Mouse (Mus musculus): ENCODE measurements at regions not wholly inside any gene's neighbourhood (a gene's known extent, or its start where the extent isn't known, plus 50 kb on each side); places are given as distances from the start of the nearest gene placed in this dataset.

GRCm38 (mm10) chr2:11113191-11113590 lies 58.7 kb upstream of the Prkcq start:
- H3ac ChIP-seq (ENCODE audit: control insufficient read depth, insufficient read length), result no peak overlapping the region
- peaks cover 8% of the 10 kb centered on the region for H3K27me3 ChIP-seq (ENCODE audit: control insufficient read depth, insufficient read depth, insufficient read length)
- H3K79me2 ChIP-seq (ENCODE audit: control insufficient read depth, insufficient read depth), result no peaks in the 10 kb centered on the region
- H3K36me3 ChIP-seq (ENCODE audit: control insufficient read depth, insufficient read depth), result no peaks in the 10 kb centered on the region
- H3K4me2 ChIP-seq (ENCODE audit: low read depth), result no peak overlapping the region
- TF ChIP-seq MAX (IDR thresholded peaks at IDR 0.05; ENCODE audit: low read depth) (no peak), MYOD1 (IDR thresholded peaks at IDR 0.05; ENCODE audit: control insufficient read depth in 1 of 3, insufficient read length in 2 of 3, low read depth in 2 of 3) (no peak), E2F4 (IDR thresholded peaks at IDR 0.05; ENCODE audit: insufficient read depth) (no peak), SRF (IDR thresholded peaks at IDR 0.05; ENCODE audit: control insufficient read depth, insufficient read length, low read depth) (no peak), MYOG (IDR thresholded peaks at IDR 0.05; ENCODE audit: control insufficient read depth in 1 of 3, insufficient read depth in 1 of 3, insufficient read length in 2 of 3, low read depth in 2 of 3) (no peak), POLR2A (IDR thresholded peaks at IDR 0.05; ENCODE audit: insufficient read length, low read depth) (no peak), CEBPB (IDR thresholded peaks at IDR 0.05; ENCODE audit: insufficient read depth, poor library complexity, severe bottlenecking) (no peak), REST (IDR thresholded peaks at IDR 0.05; ENCODE audit: insufficient read depth, insufficient read length) (no peak), TCF12 (IDR thresholded peaks at IDR 0.05; ENCODE audit: insufficient read depth, poor library complexity, severe bottlenecking) (no peak), USF1 (IDR thresholded peaks at IDR 0.05; ENCODE audit: low read depth) (no peak), TCF3 (IDR thresholded peaks at IDR 0.05; ENCODE audit: insufficient read length, low read depth) (no peak), POLR2AphosphoS2 (IDR thresholded peaks at IDR 0.05; ENCODE audit: insufficient read length, low read depth) (no peak)
- no peak overlapping the region for H3K4me3 ChIP-seq

GRCm38 (mm10) chr2:11118625-11119024 lies 53.3 kb upstream of the Prkcq start:
- Histone ChIP-seq H3K4me3 (no peak overlapping the region), H3K4me2 (ENCODE audit: low read depth) (no peak overlapping the region), H3K36me3 (ENCODE audit: control insufficient read depth, insufficient read depth) (no peaks in the 10 kb centered on the region), H3K79me2 (ENCODE audit: control insufficient read depth, insufficient read depth) (no peaks in the 10 kb centered on the region), H3ac (ENCODE audit: control insufficient read depth, insufficient read length) (no peak overlapping the region), H3K27me3 (ENCODE audit: control insufficient read depth, insufficient read depth, insufficient read length) (peaks cover 8% of the 10 kb centered on the region)
- no peak for TF ChIP-seq TCF12 (IDR thresholded peaks at IDR 0.05; ENCODE audit: insufficient read depth, poor library complexity, severe bottlenecking)
- no peak for TF ChIP-seq USF1 (IDR thresholded peaks at IDR 0.05; ENCODE audit: low read depth)
- no peak for TF ChIP-seq POLR2A (IDR thresholded peaks at IDR 0.05; ENCODE audit: insufficient read length, low read depth)
- TF ChIP-seq MYOD1 (IDR thresholded peaks at IDR 0.05; ENCODE audit: control insufficient read depth in 1 of 3, insufficient read length in 2 of 3, low read depth in 2 of 3), result no peak
- no peak for TF ChIP-seq E2F4 (IDR thresholded peaks at IDR 0.05; ENCODE audit: insufficient read depth)
- no peak for TF ChIP-seq POLR2AphosphoS2 (IDR thresholded peaks at IDR 0.05; ENCODE audit: insufficient read length, low read depth)

- Histone ChIP-seq H3ac (ENCODE audit: control insufficient read depth, insufficient read length) (no peak overlapping the region), H3K27me3 (ENCODE audit: control insufficient read depth, insufficient read depth, insufficient read length) (peaks cover 8% of the 10 kb centered on the region), H3K4me3 (no peak overlapping the region), H3K4me2 (ENCODE audit: low read depth) (no peak overlapping the region), H3K36me3 (ENCODE audit: control insufficient read depth, insufficient read depth) (no peaks in the 10 kb centered on the region), H3K79me2 (ENCODE audit: control insufficient read depth, insufficient read depth) (no peaks in the 10 kb centered on the region)
- no peak for TF ChIP-seq TCF12 (IDR thresholded peaks at IDR 0.05; ENCODE audit: insufficient read depth, poor library complexity, severe bottlenecking)
- no peak for TF ChIP-seq TCF3 (IDR thresholded peaks at IDR 0.05; ENCODE audit: insufficient read length, low read depth)
- no peak for TF ChIP-seq MYOG (IDR thresholded peaks at IDR 0.05; ENCODE audit: control insufficient read depth in 1 of 3, insufficient read depth in 1 of 3, insufficient read length in 2 of 3, low read depth in 2 of 3)
- no peak for TF ChIP-seq POLR2AphosphoS2 (IDR thresholded peaks at IDR 0.05; ENCODE audit: insufficient read length, low read depth)
- TF ChIP-seq MAX (IDR thresholded peaks at IDR 0.05; ENCODE audit: low read depth), result no peak
- no peak for TF ChIP-seq USF1 (IDR thresholded peaks at IDR 0.05; ENCODE audit: low read depth)
- no peak for TF ChIP-seq SRF (IDR thresholded peaks at IDR 0.05; ENCODE audit: control insufficient read depth, insufficient read length, low read depth)
- TF ChIP-seq CEBPB (IDR thresholded peaks at IDR 0.05; ENCODE audit: insufficient read depth, poor library complexity, severe bottlenecking), result no peak
- no peak for TF ChIP-seq MYOD1 (IDR thresholded peaks at IDR 0.05; ENCODE audit: control insufficient read depth in 1 of 3, insufficient read length in 2 of 3, low read depth in 2 of 3)
- no peak for TF ChIP-seq POLR2A (IDR thresholded peaks at IDR 0.05; ENCODE audit: insufficient read length, low read depth)
- TF ChIP-seq REST (IDR thresholded peaks at IDR 0.05; ENCODE audit: insufficient read depth, insufficient read length), result no peak
- TF ChIP-seq E2F4 (IDR thresholded peaks at IDR 0.05; ENCODE audit: insufficient read depth), result no peak
These were observed 52.6 kb upstream of the Prkcq start for GRCm38 (mm10) chr2:11119301-11119700.
